Mouse (Mus musculus): ENCODE data around the gene Vps35l. TPM values are rescaled to one million over a fixed set of nuclear protein-coding genes. Genes with fewer than 3 reads are reported as not detected.

Gene Vps35l
- polyA plus RNA-seq, 1 experiment from 2014 or later: 69.6 TPM

DNA sequence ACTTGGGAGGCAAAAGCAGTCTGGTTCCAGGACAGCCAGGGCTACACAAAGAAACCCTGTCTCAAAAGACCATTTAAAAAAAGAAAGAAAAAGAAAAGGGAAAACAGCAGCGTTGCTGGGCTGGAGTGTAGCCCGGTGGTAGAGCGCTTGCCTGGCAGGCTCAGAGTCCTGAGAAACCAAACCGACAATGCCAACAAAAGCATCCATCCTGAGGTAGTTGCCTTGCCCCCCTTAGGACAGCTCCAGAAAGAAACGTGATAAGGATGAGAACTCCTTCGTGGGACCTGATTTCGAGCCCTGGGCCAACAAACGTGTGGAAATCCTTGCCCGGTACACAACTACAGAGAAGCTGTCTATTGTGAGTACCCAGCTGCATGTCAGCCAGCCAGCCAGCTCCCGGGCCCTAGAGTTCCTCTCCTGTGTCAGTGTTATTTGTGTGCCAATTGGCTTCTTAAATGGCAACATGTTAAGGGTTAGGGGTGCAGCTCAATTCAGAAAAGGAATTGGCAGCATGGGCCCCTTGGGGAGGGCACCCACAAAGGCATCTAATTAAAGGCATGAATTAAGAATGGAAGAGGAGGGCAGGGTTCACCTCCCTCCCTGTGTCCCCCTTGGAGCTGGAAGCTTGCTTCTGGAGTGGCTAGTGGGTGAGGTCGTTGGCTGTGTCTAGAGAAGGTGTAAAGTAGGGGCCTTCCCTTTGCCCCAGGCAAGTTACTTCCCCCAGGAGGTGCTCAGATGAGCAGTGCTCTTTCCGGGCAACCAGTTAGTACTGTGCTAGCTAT is 8.1 kb downstream of the Vps35l start:
- H3K4me1 ChIP-seq (ENCODE audit: control insufficient read depth, insufficient read depth, low read length): no peaks in the 10 kb centered on the region

DNA sequence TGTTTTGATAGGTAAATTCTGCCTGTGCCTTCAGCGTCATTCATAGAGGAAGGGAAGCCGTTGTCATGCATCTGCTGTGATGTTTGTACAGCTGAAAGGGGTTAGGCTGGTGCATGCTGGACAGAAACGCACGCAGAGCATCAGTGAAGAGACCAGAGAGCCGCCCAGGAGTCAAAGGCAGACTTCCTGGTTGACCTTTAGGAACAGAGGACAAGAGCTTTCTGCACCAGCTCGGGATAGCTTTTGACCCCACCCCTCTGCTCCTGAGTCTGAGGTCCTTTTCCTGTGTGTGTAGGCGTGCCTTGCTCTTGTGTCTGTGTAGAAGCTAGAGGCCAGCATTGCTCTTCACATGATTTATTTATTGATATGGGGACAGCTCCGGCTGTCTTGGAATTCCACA is 9.7 kb downstream of the Vps35l start:
- Histone ChIP-seq H3K36me3 (ENCODE audit: control insufficient read depth, insufficient read depth, low read length) (peaks cover 73% of the 10 kb centered on the region), H3K9me3 (ENCODE audit: control insufficient read depth, low read length) (no peaks in the 10 kb centered on the region), H3K4me3 (ENCODE audit: low read length) (no peak overlapping the region), H3K4me1 (ENCODE audit: control insufficient read depth, insufficient read depth, low read length) (no peaks in the 10 kb centered on the region), H3K27ac (ENCODE audit: low read depth, low read length) (no peak overlapping the region), H3K27me3 (ENCODE audit: control insufficient read depth, insufficient read depth, low read length) (no peaks in the 10 kb centered on the region), H3K9ac (ENCODE audit: low read depth, low read length) (no peak overlapping the region), H3K4me2 (replicated peaks; ENCODE audit: low read depth, low read length) (no peak overlapping the region)
- WGBS: 64% methylated on average over 8 of the region's 8 CpGs
- ATAC-seq (ENCODE audit: low FRiP score, low TSS enrichment): no peak

More for the DNA sequence above, 8.1 kb downstream of the Vps35l start:
- H3K4me2 ChIP-seq (replicated peaks; ENCODE audit: low read depth, low read length): no peak overlapping the region
- no peaks in the 10 kb centered on the region for H3K27me3 ChIP-seq (ENCODE audit: control insufficient read depth, insufficient read depth, low read length)
- H3K9me3 ChIP-seq (ENCODE audit: control insufficient read depth, low read length): no peaks in the 10 kb centered on the region
- H3K4me3 ChIP-seq (ENCODE audit: low read length): no peak overlapping the region
- H3K36me3 ChIP-seq (ENCODE audit: control insufficient read depth, insufficient read depth, low read length): peaks cover 70% of the 10 kb centered on the region
- ATAC-seq (ENCODE audit: low FRiP score, low TSS enrichment): no peak
- no peak overlapping the region for H3K27ac ChIP-seq (ENCODE audit: low read depth, low read length)
- 93% methylated on average over 12 of the region's 12 CpGs for WGBS
- no peak overlapping the region for H3K9ac ChIP-seq (ENCODE audit: low read depth, low read length)

DNA sequence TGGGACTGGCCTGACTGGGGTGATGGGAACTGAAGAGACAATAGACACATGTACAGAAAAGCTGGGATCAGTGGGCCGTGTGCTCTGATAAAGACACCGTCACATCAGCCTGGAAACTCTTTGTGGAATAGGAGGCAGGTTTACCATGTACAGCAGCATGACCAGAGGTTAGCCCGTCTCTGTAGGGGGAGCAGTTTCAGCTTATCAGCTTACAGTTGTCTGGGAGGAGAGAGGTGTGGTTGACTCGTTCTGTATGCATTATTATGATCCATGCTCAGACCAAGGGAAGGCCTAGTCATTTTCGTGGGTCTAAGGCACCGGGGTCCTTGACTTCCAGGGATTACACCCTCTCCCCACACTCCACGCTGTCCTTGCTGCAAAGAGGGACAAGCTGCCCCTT is 11.6 kb downstream of the Vps35l start:
- no peaks in the 10 kb centered on the region for H3K4me1 ChIP-seq (ENCODE audit: control insufficient read depth, insufficient read depth, low read length)
- H3K9me3 ChIP-seq (ENCODE audit: control insufficient read depth, low read length): no peaks in the 10 kb centered on the region
- WGBS: 91% methylated on average over 7 of the region's 7 CpGs
- no peak overlapping the region for H3K4me2 ChIP-seq (replicated peaks; ENCODE audit: low read depth, low read length)
- H3K27ac ChIP-seq (ENCODE audit: low read depth, low read length): no peak overlapping the region
- H3K27me3 ChIP-seq (ENCODE audit: control insufficient read depth, insufficient read depth, low read length): no peaks in the 10 kb centered on the region
- ATAC-seq (ENCODE audit: low FRiP score, low TSS enrichment): no peak
- no peak overlapping the region for H3K9ac ChIP-seq (ENCODE audit: low read depth, low read length)
- peaks cover 70% of the 10 kb centered on the region for H3K36me3 ChIP-seq (ENCODE audit: control insufficient read depth, insufficient read depth, low read length)
- H3K4me3 ChIP-seq (ENCODE audit: low read length): no peak overlapping the region

DNA sequence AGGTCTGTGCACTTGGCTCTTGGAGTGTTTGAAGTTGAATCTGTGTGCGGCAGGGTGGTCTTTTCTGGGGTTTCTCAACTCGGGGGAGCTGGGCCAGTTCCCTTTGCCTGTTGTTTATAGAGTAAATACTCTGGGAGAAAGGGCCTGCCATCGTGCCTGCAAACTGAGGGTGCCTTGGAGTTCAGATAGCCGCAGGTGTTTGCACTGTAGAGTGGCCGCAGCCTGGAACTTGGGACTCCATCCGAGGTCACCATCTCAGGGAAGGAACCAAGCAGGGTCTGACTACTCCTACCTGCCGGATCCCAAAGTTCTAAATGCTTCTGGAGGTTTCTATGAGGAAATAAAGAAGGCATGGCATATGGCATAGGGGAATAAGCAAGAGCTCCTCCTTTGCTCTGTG is 15.7 kb downstream of the Vps35l start:
- H3K27me3 ChIP-seq (ENCODE audit: control insufficient read depth, insufficient read depth, low read length): no peaks in the 10 kb centered on the region
- no peak for ATAC-seq (ENCODE audit: low FRiP score, low TSS enrichment)
- no peak overlapping the region for H3K4me2 ChIP-seq (replicated peaks; ENCODE audit: low read depth, low read length)
- H3K4me3 ChIP-seq (ENCODE audit: low read length): no peak overlapping the region
- no peak overlapping the region for H3K9ac ChIP-seq (ENCODE audit: low read depth, low read length)
- no peak overlapping the region for H3K27ac ChIP-seq (ENCODE audit: low read depth, low read length)
- H3K4me1 ChIP-seq (ENCODE audit: control insufficient read depth, insufficient read depth, low read length): no peaks in the 10 kb centered on the region
- WGBS: 75% methylated on average over 7 of the region's 7 CpGs
- H3K9me3 ChIP-seq (ENCODE audit: control insufficient read depth, low read length): no peaks in the 10 kb centered on the region
- peaks cover 42% of the 10 kb centered on the region for H3K36me3 ChIP-seq (ENCODE audit: control insufficient read depth, insufficient read depth, low read length)

DNA sequence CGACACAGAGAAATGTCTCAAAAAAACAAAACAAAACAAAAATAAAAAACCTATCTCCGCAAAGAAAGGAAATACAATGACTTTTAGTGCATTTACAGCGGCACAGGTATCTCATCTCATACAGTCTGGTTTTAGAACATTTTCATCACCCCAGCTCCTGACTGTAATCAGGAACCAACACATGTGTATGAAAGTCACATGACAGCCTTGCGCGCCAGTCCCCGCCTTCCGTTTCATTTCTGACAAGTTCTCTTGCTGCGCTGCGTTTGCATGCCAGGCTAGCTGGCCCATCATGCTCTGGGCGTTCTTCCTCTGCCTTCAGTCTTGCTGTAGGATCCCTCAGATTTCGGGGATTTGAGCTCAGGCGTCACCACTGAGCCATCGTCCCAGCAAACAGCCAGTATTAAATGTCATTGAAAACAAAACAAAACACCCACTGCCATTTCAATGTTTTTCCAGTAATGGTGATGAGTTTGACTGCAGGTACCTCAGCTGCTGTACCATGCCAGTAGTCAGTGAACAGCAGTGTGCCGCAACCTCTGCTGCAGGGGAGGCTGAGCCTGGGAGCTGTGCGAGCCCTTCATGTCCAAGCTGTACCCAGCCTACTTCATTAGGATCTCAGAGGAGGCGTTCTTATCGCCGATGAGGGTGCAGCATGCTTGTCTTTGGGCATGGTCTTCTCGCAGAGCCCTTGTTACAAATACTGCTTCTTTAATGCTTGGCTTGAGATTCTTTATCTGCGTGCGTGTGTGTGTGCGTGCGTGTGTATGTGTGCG is 16.7 kb downstream of the Vps35l start:
- no peak for ATAC-seq (ENCODE audit: low FRiP score, low TSS enrichment)
- WGBS: 90% methylated on average over 24 of the region's 24 CpGs
- Histone ChIP-seq H3K27me3 (ENCODE audit: control insufficient read depth, insufficient read depth, low read length) (no peaks in the 10 kb centered on the region), H3K27ac (ENCODE audit: low read depth, low read length) (no peak overlapping the region), H3K9ac (ENCODE audit: low read depth, low read length) (no peak overlapping the region), H3K36me3 (ENCODE audit: control insufficient read depth, insufficient read depth, low read length) (peaks cover 46% of the 10 kb centered on the region), H3K4me2 (replicated peaks; ENCODE audit: low read depth, low read length) (no peak overlapping the region), H3K4me1 (ENCODE audit: control insufficient read depth, insufficient read depth, low read length) (no peaks in the 10 kb centered on the region), H3K9me3 (ENCODE audit: control insufficient read depth, low read length) (no peaks in the 10 kb centered on the region), H3K4me3 (ENCODE audit: low read length) (no peak overlapping the region)

DNA sequence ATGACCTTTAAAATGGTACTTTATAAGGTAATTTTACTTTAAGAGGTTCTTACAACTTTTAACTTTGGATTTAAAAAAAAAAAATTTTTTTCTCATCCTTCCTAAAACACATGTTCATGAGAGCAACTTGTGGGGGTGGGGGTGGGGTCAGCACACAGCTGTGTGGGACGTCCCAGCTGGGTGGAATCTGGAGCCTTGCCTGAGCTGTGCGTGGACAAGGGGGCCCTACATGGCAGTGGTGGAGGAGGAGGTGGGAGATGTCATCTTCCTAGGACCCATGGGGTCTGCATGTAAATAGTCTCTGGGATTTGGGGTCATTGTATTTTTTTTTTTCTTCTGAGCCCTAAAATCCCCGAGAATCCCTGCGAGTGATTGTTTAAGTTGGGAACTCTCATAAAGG is 18.3 kb downstream of the Vps35l start:
- no peaks in the 10 kb centered on the region for H3K27me3 ChIP-seq (ENCODE audit: control insufficient read depth, insufficient read depth, low read length)
- no peaks in the 10 kb centered on the region for H3K9me3 ChIP-seq (ENCODE audit: control insufficient read depth, low read length)
- WGBS: 43% methylated on average over 4 of the region's 4 CpGs
- H3K9ac ChIP-seq (ENCODE audit: low read depth, low read length): no peak overlapping the region
- H3K4me3 ChIP-seq (ENCODE audit: low read length): no peak overlapping the region
- peaks cover 43% of the 10 kb centered on the region; the same call in 1 of the 2 replicates for H3K36me3 ChIP-seq (ENCODE audit: control insufficient read depth, insufficient read depth, low read length)
- H3K4me1 ChIP-seq (ENCODE audit: control insufficient read depth, insufficient read depth, low read length): no peaks in the 10 kb centered on the region
- H3K4me2 ChIP-seq (replicated peaks; ENCODE audit: low read depth, low read length): no peak overlapping the region
- ATAC-seq (ENCODE audit: low FRiP score, low TSS enrichment): no peak
- H3K27ac ChIP-seq (ENCODE audit: low read depth, low read length): no peak overlapping the region

DNA sequence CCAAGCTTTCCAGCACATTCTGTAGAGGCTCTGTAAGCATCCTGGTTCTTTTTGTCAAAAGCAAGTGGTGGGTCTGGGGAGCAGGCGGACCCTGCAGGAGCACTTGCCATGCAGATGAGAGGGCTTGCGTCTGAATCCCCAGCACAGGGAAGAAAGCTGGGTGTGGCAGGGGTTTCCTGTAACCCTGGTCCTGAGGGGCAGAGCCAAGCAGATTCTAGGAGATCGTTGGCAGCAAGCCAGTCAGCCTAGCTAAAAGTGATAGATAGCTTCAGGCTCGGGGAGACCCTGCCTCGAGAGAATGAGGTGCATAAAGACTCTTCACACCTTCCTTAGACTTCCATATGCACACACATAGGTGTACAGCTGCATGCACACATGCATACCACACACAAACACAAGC is 19.3 kb downstream of the Vps35l start:
- Histone ChIP-seq H3K36me3 (ENCODE audit: control insufficient read depth, insufficient read depth, low read length) (peaks cover 37% of the 10 kb centered on the region; the same call in 1 of the 2 replicates), H3K4me1 (ENCODE audit: control insufficient read depth, insufficient read depth, low read length) (no peaks in the 10 kb centered on the region), H3K9me3 (ENCODE audit: control insufficient read depth, low read length) (no peaks in the 10 kb centered on the region), H3K27me3 (ENCODE audit: control insufficient read depth, insufficient read depth, low read length) (no peaks in the 10 kb centered on the region), H3K4me3 (ENCODE audit: low read length) (no peak overlapping the region), H3K4me2 (replicated peaks; ENCODE audit: low read depth, low read length) (no peak overlapping the region), H3K9ac (ENCODE audit: low read depth, low read length) (no peak overlapping the region), H3K27ac (ENCODE audit: low read depth, low read length) (no peak overlapping the region)
- WGBS: 51% methylated on average over 5 of the region's 5 CpGs
- no peak for ATAC-seq (ENCODE audit: low FRiP score, low TSS enrichment)

DNA sequence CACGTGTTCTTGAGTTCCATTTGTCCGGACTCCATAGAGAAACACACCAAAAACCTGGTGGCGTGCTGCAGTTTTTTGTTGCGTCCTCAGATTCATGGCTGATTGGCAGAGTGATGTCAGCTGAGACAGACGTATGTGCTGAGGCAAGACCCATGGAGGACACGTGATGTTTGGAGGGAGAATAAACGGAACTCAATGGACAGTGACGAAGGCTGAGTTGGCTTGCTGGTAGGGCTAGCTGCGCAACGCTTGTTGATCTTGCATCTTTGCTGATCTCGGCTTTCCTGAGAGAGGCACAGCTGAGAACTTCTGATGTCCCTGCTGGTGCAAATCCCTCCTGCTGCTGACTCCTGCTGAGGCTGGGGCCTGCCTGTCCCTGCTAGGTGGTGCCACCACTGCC is 23.9 kb downstream of the Vps35l start:
- H3K9me3 ChIP-seq (ENCODE audit: control insufficient read depth, low read length): no peaks in the 10 kb centered on the region
- H3K4me3 ChIP-seq (ENCODE audit: low read length): no peak overlapping the region
- ATAC-seq (ENCODE audit: low FRiP score, low TSS enrichment): no peak
- H3K9ac ChIP-seq (ENCODE audit: low read depth, low read length): no peak overlapping the region
- no peak overlapping the region for H3K27ac ChIP-seq (ENCODE audit: low read depth, low read length)
- H3K36me3 ChIP-seq (ENCODE audit: control insufficient read depth, insufficient read depth, low read length): peaks cover 31% of the 10 kb centered on the region; the same call in 1 of the 2 replicates
- no peaks in the 10 kb centered on the region for H3K27me3 ChIP-seq (ENCODE audit: control insufficient read depth, insufficient read depth, low read length)
- WGBS: 84% methylated on average over 11 of the region's 11 CpGs
- no peak overlapping the region for H3K4me2 ChIP-seq (replicated peaks; ENCODE audit: low read depth, low read length)
- H3K4me1 ChIP-seq (ENCODE audit: control insufficient read depth, insufficient read depth, low read length): no peaks in the 10 kb centered on the region

DNA sequence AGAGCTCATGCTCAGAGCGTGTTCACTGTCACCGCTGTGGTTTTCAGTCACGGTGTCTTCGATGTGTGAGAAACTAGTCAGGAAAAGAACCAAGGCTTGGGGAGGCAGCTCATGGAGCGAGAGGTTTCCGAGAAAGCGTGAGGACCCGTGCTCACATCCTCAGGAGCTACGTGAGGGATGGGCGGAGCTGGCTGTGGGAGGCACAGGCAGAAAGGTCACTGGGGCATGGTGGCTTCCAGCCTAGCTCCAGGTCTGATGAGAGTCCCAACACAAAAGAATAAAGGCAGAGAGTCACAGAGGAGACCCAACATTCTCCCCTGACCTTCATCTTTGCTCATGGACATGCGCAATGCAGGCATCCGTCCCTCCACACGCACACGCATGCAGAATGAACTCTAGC is 24.7 kb downstream of the Vps35l start:
- 77% methylated on average over 14 of the region's 14 CpGs for WGBS
- H3K27me3 ChIP-seq (ENCODE audit: control insufficient read depth, insufficient read depth, low read length): no peaks in the 10 kb centered on the region
- no peak overlapping the region for H3K27ac ChIP-seq (ENCODE audit: low read depth, low read length)
- no peak for ATAC-seq (ENCODE audit: low FRiP score, low TSS enrichment)
- H3K9me3 ChIP-seq (ENCODE audit: control insufficient read depth, low read length): no peaks in the 10 kb centered on the region
- no peaks in the 10 kb centered on the region for H3K4me1 ChIP-seq (ENCODE audit: control insufficient read depth, insufficient read depth, low read length)
- no peak overlapping the region for H3K9ac ChIP-seq (ENCODE audit: low read depth, low read length)
- no peak overlapping the region for H3K4me3 ChIP-seq (ENCODE audit: low read length)
- peaks cover 31% of the 10 kb centered on the region; the same call in 1 of the 2 replicates for H3K36me3 ChIP-seq (ENCODE audit: control insufficient read depth, insufficient read depth, low read length)
- H3K4me2 ChIP-seq (replicated peaks; ENCODE audit: low read depth, low read length): no peak overlapping the region
